Mouse (Mus musculus) heart, postnatal 0 days (tissue): ENCODE measurements at regions not wholly inside any gene's neighbourhood (a gene's known extent, or its start where the extent isn't known, plus 50 kb on each side); places are given as distances from the start of the nearest gene placed in this dataset.

ENCODE experiments used
- CTCF ChIP-seq: IDR thresholded peaks from 2 replicates; pipeline ENCODE4 v1.5.1; 2016; ENCODE audit warnings: antibody characterized with exemption, control low read depth, low read depth
- EP300 ChIP-seq: IDR thresholded peaks from 2 replicates; pipeline ENCODE4 v1.6.1; 2016; ENCODE audit warnings: antibody characterized with exemption, low read depth

DNA sequence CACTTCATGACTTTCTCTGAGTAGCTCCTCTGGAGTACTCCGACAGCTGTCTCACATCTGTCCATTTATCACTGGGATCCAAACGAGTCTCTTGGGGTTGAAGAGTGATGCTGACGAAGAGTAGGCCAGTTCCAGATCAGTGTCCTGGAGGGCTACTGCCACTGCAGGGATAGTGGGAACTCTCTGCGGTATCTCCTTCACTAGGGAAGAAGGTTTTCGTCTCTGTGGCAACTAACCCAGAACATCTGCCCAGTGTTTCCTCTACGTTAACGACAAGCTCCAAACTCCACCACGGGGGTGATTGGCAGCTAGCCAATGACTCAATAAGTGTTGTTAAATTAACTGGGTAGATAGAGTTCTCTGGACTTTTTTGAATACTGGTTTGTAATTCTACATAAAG, 256.4 kb upstream of the Rgma start:
- TF ChIP-seq CTCF = no peak
- TF ChIP-seq EP300 = no peak
